Mouse (Mus musculus): ENCODE results near the gene Hip1r. TPM values are rescaled to one million over a fixed set of nuclear protein-coding genes. Genes with fewer than 3 reads are reported as not detected.

Gene Hip1r
- polyA plus RNA-seq, 1 experiment from 2014 or later: 34.3 TPM

DNA sequence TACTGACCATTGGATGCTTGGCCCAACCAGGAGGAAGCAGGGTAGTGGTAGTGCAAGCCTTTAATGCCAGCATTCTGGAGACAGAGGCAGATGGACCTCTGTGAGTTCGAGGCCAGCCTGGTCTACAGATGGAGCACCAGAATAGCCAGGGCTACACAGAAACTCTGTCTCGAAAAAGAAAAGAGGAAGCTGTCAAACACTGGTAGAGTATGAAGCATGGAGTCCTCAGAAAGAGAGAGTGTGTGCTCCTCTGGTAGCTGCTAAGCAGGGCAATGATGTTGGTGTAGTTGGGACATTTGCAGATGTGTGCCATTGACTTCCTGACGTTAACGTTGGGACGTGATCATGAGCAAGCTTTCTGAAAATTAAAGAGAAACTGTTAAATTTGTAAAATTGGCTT is 34.9 kb upstream of the Hip1r start:
- Histone ChIP-seq H3K4me3 (ENCODE audit: low read depth, low read length) (no peak overlapping the region), H3K27me3 (ENCODE audit: control insufficient read depth, insufficient read depth, low read depth, low read length) (no peaks in the 10 kb centered on the region), H3K9ac (ENCODE audit: low read depth, low read length) (no peak overlapping the region), H3K4me2 (ENCODE audit: low read length) (no peak overlapping the region), H3K36me3 (ENCODE audit: control insufficient read depth, insufficient read depth, low read length) (no peaks in the 10 kb centered on the region), H3K9me3 (replicated peaks; ENCODE audit: control insufficient read depth, low read length, poor library complexity, severe bottlenecking) (no peaks in the 10 kb centered on the region), H3K27ac (ENCODE audit: low read length) (no peak overlapping the region), H3K4me1 (ENCODE audit: control insufficient read depth, insufficient read depth, low read length) (no peaks in the 10 kb centered on the region)
- ATAC-seq: no peak
- WGBS: 97% methylated on average over 5 of the region's 5 CpGs

DNA sequence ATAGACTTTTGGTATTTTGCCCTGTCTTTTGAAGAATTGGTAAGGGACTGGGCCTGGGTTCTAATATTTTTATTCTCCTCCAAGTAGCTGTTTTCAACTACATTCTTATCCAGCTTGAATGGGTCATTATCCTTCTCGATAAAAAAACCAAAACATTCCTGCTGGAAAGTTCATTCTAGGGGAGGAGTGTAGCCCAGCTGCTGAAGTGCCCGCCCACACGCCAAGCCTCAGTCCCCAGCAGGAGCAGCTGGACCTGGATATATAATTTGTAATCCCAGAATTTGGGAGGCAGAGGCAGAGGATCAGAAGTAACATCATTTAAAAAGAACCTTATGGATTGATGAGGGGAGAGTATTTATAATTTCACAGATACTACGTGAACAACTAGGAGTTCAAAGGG is 26.9 kb upstream of the Hip1r start:
- no peaks in the 10 kb centered on the region for H3K9me3 ChIP-seq (replicated peaks; ENCODE audit: control insufficient read depth, low read length, poor library complexity, severe bottlenecking)
- no peaks in the 10 kb centered on the region for H3K27me3 ChIP-seq (ENCODE audit: control insufficient read depth, insufficient read depth, low read depth, low read length)
- WGBS: 72% methylated on average over 4 of the region's 4 CpGs
- no peaks in the 10 kb centered on the region for H3K36me3 ChIP-seq (ENCODE audit: control insufficient read depth, insufficient read depth, low read length)
- no peaks in the 10 kb centered on the region for H3K4me1 ChIP-seq (ENCODE audit: control insufficient read depth, insufficient read depth, low read length)
- ATAC-seq: no peak
- H3K27ac ChIP-seq (ENCODE audit: low read length): no peak overlapping the region
- H3K9ac ChIP-seq (ENCODE audit: low read depth, low read length): no peak overlapping the region
- no peak overlapping the region for H3K4me2 ChIP-seq (ENCODE audit: low read length)
- no peak overlapping the region for H3K4me3 ChIP-seq (ENCODE audit: low read depth, low read length)

DNA sequence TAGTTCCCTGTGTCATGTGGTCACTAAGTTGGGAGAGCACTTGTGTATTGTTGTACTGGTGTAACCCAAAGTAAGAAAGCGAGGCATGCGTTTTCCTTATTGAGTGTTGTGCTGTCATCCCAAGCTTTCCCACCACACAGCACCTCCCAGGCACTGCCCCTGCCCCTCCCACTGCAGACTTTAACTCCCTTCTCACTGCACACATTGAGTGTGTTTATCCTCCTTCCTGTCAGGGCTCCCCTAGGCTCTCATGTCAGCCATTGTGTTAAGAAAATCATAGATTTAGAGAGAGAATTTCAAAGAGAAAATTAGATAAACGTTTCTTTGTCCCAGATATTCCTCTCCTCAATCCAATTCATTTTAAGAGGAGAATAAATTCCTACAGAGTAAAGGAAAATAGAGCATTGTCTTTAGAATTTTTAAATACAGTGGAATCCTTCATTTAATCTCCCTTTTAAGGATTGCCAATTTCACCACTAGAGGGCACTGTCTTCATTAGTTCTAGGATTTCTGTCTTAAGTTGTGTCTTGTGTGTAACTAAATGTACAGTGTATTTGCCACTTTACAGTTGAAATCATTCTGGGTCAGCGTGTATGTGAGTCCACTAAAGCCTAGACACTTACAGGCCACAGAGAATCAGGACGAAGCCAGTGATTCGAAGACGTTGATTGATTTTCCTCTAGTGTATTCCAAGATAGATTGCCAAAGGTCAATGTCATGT is 26.2 kb upstream of the Hip1r start:
- no peak overlapping the region for H3K4me3 ChIP-seq (ENCODE audit: low read depth, low read length)
- H3K27me3 ChIP-seq (ENCODE audit: control insufficient read depth, insufficient read depth, low read depth, low read length): no peaks in the 10 kb centered on the region
- H3K4me2 ChIP-seq (ENCODE audit: low read length): no peak overlapping the region
- H3K9ac ChIP-seq (ENCODE audit: low read depth, low read length): no peak overlapping the region
- H3K4me1 ChIP-seq (ENCODE audit: control insufficient read depth, insufficient read depth, low read length): no peaks in the 10 kb centered on the region
- WGBS: 56% methylated on average over 7 of the region's 7 CpGs
- H3K27ac ChIP-seq (ENCODE audit: low read length): no peak overlapping the region
- ATAC-seq: no peak
- H3K9me3 ChIP-seq (replicated peaks; ENCODE audit: control insufficient read depth, low read length, poor library complexity, severe bottlenecking): no peaks in the 10 kb centered on the region
- H3K36me3 ChIP-seq (ENCODE audit: control insufficient read depth, insufficient read depth, low read length): no peaks in the 10 kb centered on the region

DNA sequence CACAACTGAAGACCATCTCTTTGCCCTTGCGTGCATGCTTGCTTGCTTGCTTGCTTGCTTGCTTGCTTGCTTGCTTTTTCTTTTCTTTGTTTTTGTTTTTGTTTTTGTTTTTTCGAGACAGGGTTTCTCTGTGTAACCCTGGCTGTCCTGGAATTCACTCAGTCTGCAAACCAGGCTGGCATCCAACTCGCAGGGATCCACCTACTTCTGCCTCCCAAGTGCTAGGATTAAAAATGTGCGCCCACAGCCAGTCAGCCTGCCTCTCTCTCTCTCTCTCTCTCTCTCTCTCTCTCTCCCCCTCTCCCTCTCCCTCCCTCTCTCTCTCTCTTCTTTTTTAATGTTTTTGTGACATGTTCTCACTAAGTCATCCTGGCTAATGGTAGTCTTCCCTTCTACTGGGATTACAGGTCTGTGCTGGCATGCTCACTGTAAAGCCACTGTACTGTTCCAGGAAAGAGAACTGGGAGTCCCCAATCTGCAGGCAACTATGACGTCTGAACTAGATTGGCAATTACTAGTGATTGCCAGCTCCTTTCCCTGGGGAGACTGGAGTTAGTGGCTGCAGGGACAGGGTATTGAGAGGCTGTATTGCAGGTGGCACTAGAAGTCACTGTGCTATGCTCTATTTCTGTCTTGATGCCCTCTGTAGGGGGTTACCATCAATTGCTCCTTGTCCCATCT is 20.9 kb upstream of the Hip1r start:
- H3K27me3 ChIP-seq (ENCODE audit: control insufficient read depth, insufficient read depth, low read depth, low read length): no peaks in the 10 kb centered on the region
- H3K27ac ChIP-seq (ENCODE audit: low read length): no peak overlapping the region
- H3K4me3 ChIP-seq (ENCODE audit: low read depth, low read length): no peak overlapping the region
- WGBS: 67% methylated on average over 5 of the region's 5 CpGs
- H3K9me3 ChIP-seq (replicated peaks; ENCODE audit: control insufficient read depth, low read length, poor library complexity, severe bottlenecking): no peaks in the 10 kb centered on the region
- H3K4me1 ChIP-seq (ENCODE audit: control insufficient read depth, insufficient read depth, low read length): no peaks in the 10 kb centered on the region
- no peaks in the 10 kb centered on the region for H3K36me3 ChIP-seq (ENCODE audit: control insufficient read depth, insufficient read depth, low read length)
- H3K9ac ChIP-seq (ENCODE audit: low read depth, low read length): no peak overlapping the region
- H3K4me2 ChIP-seq (ENCODE audit: low read length): no peak overlapping the region
- no peak for ATAC-seq

DNA sequence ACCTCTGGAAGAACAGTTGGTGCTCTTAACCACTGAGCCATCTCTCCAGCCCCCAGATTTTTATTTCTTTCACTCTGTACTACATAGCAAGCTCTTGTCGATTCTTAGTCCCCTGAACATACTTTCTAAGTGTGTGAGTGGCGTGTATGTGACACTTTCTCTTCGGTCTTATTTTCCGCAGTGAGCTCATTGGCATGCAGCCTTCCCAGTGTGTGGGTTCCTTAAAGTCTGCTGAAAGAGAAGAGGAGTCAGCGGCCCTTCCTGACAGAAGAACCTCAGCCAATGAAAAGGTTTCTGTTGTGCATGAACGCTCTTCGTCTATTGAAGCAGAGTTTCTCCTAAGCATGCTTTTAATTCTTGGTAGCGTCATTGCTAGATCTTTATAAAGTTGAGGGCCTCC is 16.2 kb upstream of the Hip1r start:
- H3K9ac ChIP-seq (ENCODE audit: low read depth, low read length): no peak overlapping the region
- H3K27me3 ChIP-seq (ENCODE audit: control insufficient read depth, insufficient read depth, low read depth, low read length): no peaks in the 10 kb centered on the region
- no peak overlapping the region for H3K27ac ChIP-seq (ENCODE audit: low read length)
- H3K4me1 ChIP-seq (ENCODE audit: control insufficient read depth, insufficient read depth, low read length): no peaks in the 10 kb centered on the region
- no peak overlapping the region for H3K4me2 ChIP-seq (ENCODE audit: low read length)
- no peak overlapping the region for H3K4me3 ChIP-seq (ENCODE audit: low read depth, low read length)
- no peaks in the 10 kb centered on the region for H3K36me3 ChIP-seq (ENCODE audit: control insufficient read depth, insufficient read depth, low read length)
- WGBS: 82% methylated on average over 8 of the region's 8 CpGs
- no peak for ATAC-seq
- no peaks in the 10 kb centered on the region for H3K9me3 ChIP-seq (replicated peaks; ENCODE audit: control insufficient read depth, low read length, poor library complexity, severe bottlenecking)

DNA sequence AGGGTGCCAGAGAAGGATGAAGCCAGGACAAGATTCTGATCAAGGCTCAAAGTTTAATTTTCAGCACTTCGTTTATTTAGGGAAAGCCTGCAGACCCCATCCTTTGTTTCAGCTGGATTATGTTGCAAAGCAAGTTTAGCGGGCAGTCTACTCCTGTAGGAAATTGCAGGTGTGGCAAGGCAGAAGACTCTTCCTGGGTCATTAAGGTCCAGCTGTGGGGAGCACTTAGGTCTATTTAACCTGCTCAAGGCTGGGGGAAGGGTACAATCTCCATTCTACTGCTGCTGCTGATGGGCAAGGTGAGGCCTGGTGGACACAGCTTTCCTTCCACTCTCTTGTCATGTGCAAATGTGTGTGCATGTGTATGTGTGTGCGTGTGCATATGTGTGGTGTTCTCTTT is 14.4 kb upstream of the Hip1r start:
- Histone ChIP-seq H3K4me3 (ENCODE audit: low read depth, low read length) (no peak overlapping the region), H3K4me1 (ENCODE audit: control insufficient read depth, insufficient read depth, low read length) (no peaks in the 10 kb centered on the region), H3K9ac (ENCODE audit: low read depth, low read length) (no peak overlapping the region), H3K36me3 (ENCODE audit: control insufficient read depth, insufficient read depth, low read length) (no peaks in the 10 kb centered on the region), H3K4me2 (ENCODE audit: low read length) (no peak overlapping the region), H3K9me3 (replicated peaks; ENCODE audit: control insufficient read depth, low read length, poor library complexity, severe bottlenecking) (no peaks in the 10 kb centered on the region), H3K27ac (ENCODE audit: low read length) (no peak overlapping the region), H3K27me3 (ENCODE audit: control insufficient read depth, insufficient read depth, low read depth, low read length) (no peaks in the 10 kb centered on the region)
- 84% methylated on average over 3 of the region's 3 CpGs for whole genome bisulfite sequencing
- no peak for ATAC-seq

DNA sequence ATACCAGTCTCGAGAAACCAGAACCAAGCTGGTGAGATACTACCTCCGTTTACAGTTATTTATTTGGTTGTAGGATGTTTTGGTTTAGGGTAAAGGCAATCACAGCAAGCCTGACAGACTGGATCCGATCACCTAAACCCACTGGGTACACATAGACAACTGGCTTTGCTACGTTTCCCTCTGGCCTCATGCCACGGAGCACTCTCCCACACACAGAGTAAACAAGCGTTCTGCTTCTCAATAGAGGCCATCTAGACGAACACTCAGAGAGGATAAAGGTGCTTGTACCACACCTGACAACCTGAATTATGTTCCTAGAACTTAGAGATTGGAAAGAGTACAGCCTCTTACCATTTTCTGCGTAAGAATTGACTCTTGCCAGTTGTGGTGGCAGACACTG is 13.3 kb upstream of the Hip1r start:
- no peak overlapping the region for H3K4me3 ChIP-seq (ENCODE audit: low read depth, low read length)
- H3K9me3 ChIP-seq (replicated peaks; ENCODE audit: control insufficient read depth, low read length, poor library complexity, severe bottlenecking): no peaks in the 10 kb centered on the region
- H3K4me1 ChIP-seq (ENCODE audit: control insufficient read depth, insufficient read depth, low read length): no peaks in the 10 kb centered on the region
- no peak for ATAC-seq
- no peak overlapping the region for H3K9ac ChIP-seq (ENCODE audit: low read depth, low read length)
- H3K4me2 ChIP-seq (ENCODE audit: low read length): no peak overlapping the region
- 73% methylated on average over 8 of the region's 8 CpGs for WGBS
- H3K27me3 ChIP-seq (ENCODE audit: control insufficient read depth, insufficient read depth, low read depth, low read length): no peaks in the 10 kb centered on the region
- no peak overlapping the region for H3K27ac ChIP-seq (ENCODE audit: low read length)
- H3K36me3 ChIP-seq (ENCODE audit: control insufficient read depth, insufficient read depth, low read length): no peaks in the 10 kb centered on the region

DNA sequence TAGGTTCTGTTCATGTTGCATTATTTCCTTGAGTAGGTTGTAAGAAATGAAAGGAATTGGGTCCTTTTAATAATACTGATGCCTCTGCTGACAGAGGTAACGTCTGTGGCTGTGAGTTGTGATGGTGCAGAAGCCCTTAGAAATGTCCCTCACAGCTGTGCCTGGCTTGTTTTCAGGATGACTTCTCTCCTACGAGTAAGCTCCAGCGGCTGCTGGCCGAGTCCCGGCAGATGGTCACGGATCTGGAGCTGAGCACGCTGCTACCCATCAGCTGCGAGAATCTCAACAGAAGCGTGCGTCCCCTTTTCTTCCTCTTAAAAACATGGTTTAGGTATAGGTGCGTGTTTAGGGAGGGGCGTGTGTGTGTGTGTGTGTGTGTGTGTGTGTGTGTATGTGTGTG is 12.4 kb upstream of the Hip1r start:
- H3K36me3 ChIP-seq (ENCODE audit: control insufficient read depth, insufficient read depth, low read length): no peaks in the 10 kb centered on the region
- H3K4me3 ChIP-seq (ENCODE audit: low read depth, low read length): no peak overlapping the region
- no peaks in the 10 kb centered on the region for H3K27me3 ChIP-seq (ENCODE audit: control insufficient read depth, insufficient read depth, low read depth, low read length)
- no peak overlapping the region for H3K9ac ChIP-seq (ENCODE audit: low read depth, low read length)
- no peaks in the 10 kb centered on the region for H3K4me1 ChIP-seq (ENCODE audit: control insufficient read depth, insufficient read depth, low read length)
- 81% methylated on average over 12 of the region's 12 CpGs for WGBS
- H3K27ac ChIP-seq (ENCODE audit: low read length): no peak overlapping the region
- no peak for ATAC-seq
- no peak overlapping the region for H3K4me2 ChIP-seq (ENCODE audit: low read length)
- no peaks in the 10 kb centered on the region for H3K9me3 ChIP-seq (replicated peaks; ENCODE audit: control insufficient read depth, low read length, poor library complexity, severe bottlenecking)

DNA sequence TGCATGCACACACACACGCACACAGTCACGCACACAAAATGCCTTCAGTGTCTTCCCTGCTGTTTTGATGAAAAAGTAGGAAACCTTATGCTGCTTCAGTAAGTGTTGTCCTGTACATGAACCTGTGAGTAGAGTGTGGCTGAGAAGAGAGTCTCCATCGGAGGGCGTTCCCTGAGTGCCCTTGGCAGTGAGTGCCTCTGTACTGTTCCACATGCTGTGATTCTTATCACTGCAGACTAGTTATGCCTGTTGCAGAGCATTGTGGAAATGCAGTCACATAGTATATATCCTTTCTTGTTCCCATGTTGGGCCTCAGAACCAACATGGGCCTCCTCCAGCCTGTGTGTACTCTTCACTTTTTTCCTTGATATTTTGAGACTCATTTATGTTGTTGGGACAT is 9.2 kb upstream of the Hip1r start:
- Histone ChIP-seq H3K36me3 (ENCODE audit: control insufficient read depth, insufficient read depth, low read length) (no peaks in the 10 kb centered on the region), H3K4me2 (ENCODE audit: low read length) (no peak overlapping the region), H3K4me3 (ENCODE audit: low read depth, low read length) (no peak overlapping the region), H3K27ac (ENCODE audit: low read length) (no peak overlapping the region), H3K4me1 (ENCODE audit: control insufficient read depth, insufficient read depth, low read length) (no peaks in the 10 kb centered on the region), H3K9me3 (replicated peaks; ENCODE audit: control insufficient read depth, low read length, poor library complexity, severe bottlenecking) (no peaks in the 10 kb centered on the region), H3K27me3 (ENCODE audit: control insufficient read depth, insufficient read depth, low read depth, low read length) (no peaks in the 10 kb centered on the region), H3K9ac (ENCODE audit: low read depth, low read length) (no peak overlapping the region)
- 94% methylated on average over 4 of the region's 4 CpGs for WGBS
- ATAC-seq: no peak
